Mouse (Mus musculus): ENCODE data around the gene E2f6. TPM values are rescaled to one million over a fixed set of nuclear protein-coding genes. Genes with fewer than 3 reads are reported as not detected.

Gene E2f6
- total and polyA plus RNA-seq, 3 experiments: 9.3 to 36.1 (median 20.0) TPM

DNA sequence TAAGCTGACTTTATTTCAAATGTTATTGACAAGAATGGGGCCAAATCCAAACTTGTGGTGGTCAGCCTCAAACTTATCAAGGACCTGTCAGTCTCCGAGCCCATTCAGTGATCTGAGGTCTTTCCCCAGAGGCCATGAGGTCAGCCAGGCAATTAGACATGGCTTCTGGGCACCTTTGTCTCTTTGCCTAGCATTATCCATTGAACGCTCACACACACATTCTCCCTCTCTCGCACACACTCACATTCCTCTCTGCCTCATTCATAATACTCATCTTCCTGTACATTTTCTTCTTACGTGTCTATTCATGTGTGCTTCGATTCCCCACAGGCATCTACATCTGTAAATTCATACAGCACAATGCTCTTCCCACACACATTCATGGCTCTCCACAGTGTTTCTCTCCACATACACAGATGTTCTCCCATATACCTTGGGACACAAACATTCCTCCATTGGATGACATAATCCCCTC is 6.8 kb upstream of the E2f6 start:
- H3K27me3 ChIP-seq (replicated peaks): no peaks in the 10 kb centered on the region
- no peak overlapping the region for H3K9ac ChIP-seq (ENCODE audit: insufficient read depth, low read depth)
- peaks cover 4 to 13% of the 10 kb centered on the region in 2 experiments; a peak in 3 of 4 replicates for H3K4me1 ChIP-seq (ENCODE audit: control insufficient read depth in 1 of 2, insufficient read depth in 2 of 2)
- H3K9me3 ChIP-seq (replicated peaks; ENCODE audit: low read length): no peaks in the 10 kb centered on the region
- H3K4me2 ChIP-seq (ENCODE audit: insufficient read depth, low read depth, poor library complexity, severe bottlenecking): no peak overlapping the region
- H3K79me2 ChIP-seq (replicated peaks; ENCODE audit: control insufficient read depth, extremely low read depth, insufficient read depth, poor library complexity, severe bottlenecking): no peaks in the 10 kb centered on the region
- in situ Hi-C loops (cut with MboI; ENCODE audit: low pct_ligation_motif_present, low pct_unique_long_range_greater_than_20kb, low sequenced_read_pairs) (loop anchor here (25.0 kb wide), 1 partner anchor 458 kb away; the partner anchor contains the start of gene Pdia6), dilution Hi-C loops (cut with MboI; ENCODE audit: extremely low pct_ligation_motif_present, extremely low pct_unique_long_range_greater_than_20kb, low sequenced_read_pairs) (no loop called here)
- no peak overlapping the region for H3K27ac ChIP-seq (ENCODE audit: insufficient read depth, low read depth)
- no peak for DNase-seq (ENCODE audit: extremely low read depth)
- H3K4me3 ChIP-seq (replicated peaks in 1 of 3; ENCODE audit: low read depth in 2 of 3, low read length in 2 of 3, poor library complexity in 1 of 3): no peak overlapping the region
- H3K36me3 ChIP-seq (replicated peaks in 1 of 2; ENCODE audit: control insufficient read depth in 1 of 2, insufficient read depth in 1 of 2, low read length in 1 of 2): no peaks in the 10 kb centered on the region
- TF ChIP-seq JUND (conservative IDR thresholded peaks at IDR 0.05; ENCODE audit: low read depth, low read length) (no peak), USF2 (conservative IDR thresholded peaks at IDR 0.05; ENCODE audit: low read depth, low read length) (no peak), UBTF (IDR thresholded peaks at IDR 0.05; ENCODE audit: low read depth, low read length) (no peak), EP300 (IDR thresholded peaks at IDR 0.05; ENCODE audit: low read length) (no peak), E2F4 (IDR thresholded peaks at IDR 0.05; ENCODE audit: insufficient replicate concordance, low read depth, low read length) (no peak), NELFE (IDR thresholded peaks at IDR 0.05; ENCODE audit: low read depth, low read length) (no peak), RCOR1 (conservative IDR thresholded peaks at IDR 0.05; ENCODE audit: low read depth, low read length) (no peak), TBP (conservative IDR thresholded peaks at IDR 0.05; ENCODE audit: low read depth, low read length) (no peak), CHD2 (IDR thresholded peaks at IDR 0.05; ENCODE audit: low read length) (no peak), USF1 (IDR thresholded peaks at IDR 0.05; ENCODE audit: low read depth, low read length) (no peak)

DNA sequence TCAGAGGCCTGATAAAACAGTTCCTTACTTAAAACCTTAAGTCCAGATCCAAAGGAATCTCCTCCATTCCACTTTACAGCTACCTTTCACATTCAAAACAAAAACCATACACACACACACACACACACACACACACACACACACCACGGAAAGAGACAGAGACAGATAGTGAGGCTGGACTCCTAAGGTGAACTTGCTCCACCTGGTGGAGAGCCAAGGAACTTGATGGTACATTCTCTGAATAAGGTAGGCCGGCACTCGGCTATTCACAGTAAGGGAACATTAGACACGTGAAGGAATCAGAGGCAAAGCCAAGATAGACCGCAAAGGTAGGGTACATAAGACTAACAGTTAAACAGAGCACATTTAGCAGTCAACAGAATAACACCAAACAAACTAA is 5.3 kb upstream of the E2f6 start:
- peak; percentile 90 for DNase-seq (ENCODE audit: extremely low read depth)
- no peak overlapping the region for H3K4me3 ChIP-seq (replicated peaks in 1 of 3; ENCODE audit: low read depth in 2 of 3, low read length in 2 of 3, poor library complexity in 1 of 3)
- dilution Hi-C loops (cut with MboI; ENCODE audit: extremely low pct_ligation_motif_present, extremely low pct_unique_long_range_greater_than_20kb, low sequenced_read_pairs) (no loop called here), in situ Hi-C loops (cut with MboI; ENCODE audit: low pct_ligation_motif_present, low pct_unique_long_range_greater_than_20kb, low sequenced_read_pairs) (loop anchor here (5.0 to 25.0 kb wide), 2 partner anchors 88 to 457 kb away; partner anchors contain the start of gene Pdia6)
- H3K27me3 ChIP-seq (replicated peaks): no peaks in the 10 kb centered on the region
- H3K4me1 ChIP-seq (ENCODE audit: control insufficient read depth in 1 of 2, insufficient read depth in 2 of 2): peaks cover 0 to 13% of the 10 kb centered on the region in 2 experiments; a peak in 3 of 4 replicates
- no peaks in the 10 kb centered on the region for H3K9me3 ChIP-seq (replicated peaks; ENCODE audit: low read length)
- no peaks in the 10 kb centered on the region for H3K36me3 ChIP-seq (replicated peaks in 1 of 2; ENCODE audit: control insufficient read depth in 1 of 2, insufficient read depth in 1 of 2, low read length in 1 of 2)
- H3K4me2 ChIP-seq (ENCODE audit: insufficient read depth, low read depth, poor library complexity, severe bottlenecking): no peak overlapping the region
- no peaks in the 10 kb centered on the region for H3K79me2 ChIP-seq (replicated peaks; ENCODE audit: control insufficient read depth, extremely low read depth, insufficient read depth, poor library complexity, severe bottlenecking)
- no peak for TF ChIP-seq NELFE (IDR thresholded peaks at IDR 0.05; ENCODE audit: low read depth, low read length)
- TF ChIP-seq CHD2 (IDR thresholded peaks at IDR 0.05; ENCODE audit: low read length): no peak
- peak; percentile 49 for TF ChIP-seq BHLHE40 (IDR thresholded peaks at IDR 0.05; ENCODE audit: low read depth, low read length)
- TF ChIP-seq SMC3 (IDR thresholded peaks at IDR 0.05; ENCODE audit: low read depth, low read length): peak; percentile 95
- TF ChIP-seq ELF1 (IDR thresholded peaks at IDR 0.05; ENCODE audit: low read depth, low read length): 0 out of 2 replicates have a peak, but pooled peaks have one; percentile 33
- peak; percentile 43; the same call in 1 of the 2 replicates for TF ChIP-seq MAX (IDR thresholded peaks at IDR 0.05; ENCODE audit: low read length)
- no peak for TF ChIP-seq ETS1 (conservative IDR thresholded peaks at IDR 0.05; ENCODE audit: low read depth, low read length)
- peak; percentile 57 to 95; a peak in 3 of 4 replicates for TF ChIP-seq CTCF (conservative IDR thresholded peaks at IDR 0.05 in 1 of 2, IDR thresholded peaks at IDR 0.05 in 1 of 2; ENCODE audit: low read depth in 2 of 2, low read length in 2 of 2)
- peak; percentile 56 for TF ChIP-seq IRF4 (IDR thresholded peaks at IDR 0.05; ENCODE audit: low read depth, low read length)
- no peak for TF ChIP-seq ZKSCAN1 (IDR thresholded peaks at IDR 0.05; ENCODE audit: borderline replicate concordance, low read depth, low read length)
- TF ChIP-seq RAD21 (IDR thresholded peaks at IDR 0.05; ENCODE audit: low read depth, low read length): peak; percentile 81
- TF ChIP-seq SIN3A (IDR thresholded peaks at IDR 0.05; ENCODE audit: low read length): no peak
- TF ChIP-seq MEF2A (IDR thresholded peaks at IDR 0.05; ENCODE audit: borderline replicate concordance, low read depth, low read length): no peak
- peak; percentile 75; the same call in 1 of the 2 replicates for TF ChIP-seq ZC3H11A (IDR thresholded peaks at IDR 0.05; ENCODE audit: low read depth, low read length)
- TF ChIP-seq HCFC1 (IDR thresholded peaks at IDR 0.05; ENCODE audit: low read depth, low read length): no peak
- TF ChIP-seq MYC (IDR thresholded peaks at IDR 0.05; ENCODE audit: low read depth, low read length): 0 out of 2 replicates have a peak, but pooled peaks have one; percentile 38
- TF ChIP-seq NRF1 (IDR thresholded peaks at IDR 0.05; ENCODE audit: low read depth, low read length): no peak
- no peak for TF ChIP-seq GABPA (IDR thresholded peaks at IDR 0.05; ENCODE audit: insufficient replicate concordance, low read depth, low read length)
- TF ChIP-seq MXI1 (IDR thresholded peaks at IDR 0.05; ENCODE audit: low read depth, low read length): no peak
- no peak overlapping the region for H3K9ac ChIP-seq (ENCODE audit: insufficient read depth, low read depth)
- no peak overlapping the region for H3K27ac ChIP-seq (ENCODE audit: insufficient read depth, low read depth)
